Mouse (Mus musculus) ovary, postnatal 14 days (tissue): ENCODE data around the gene Zdhhc9.
A peak's percentile ranks its signal among the peaks of the same experiment; 100 is the strongest.

Source experiments
- DNase-seq: peaks from one replicate; pipeline ENCODE4 v3.0.0; 2022; ENCODE audit warnings: low spot score

Gene Zdhhc9

DNA sequence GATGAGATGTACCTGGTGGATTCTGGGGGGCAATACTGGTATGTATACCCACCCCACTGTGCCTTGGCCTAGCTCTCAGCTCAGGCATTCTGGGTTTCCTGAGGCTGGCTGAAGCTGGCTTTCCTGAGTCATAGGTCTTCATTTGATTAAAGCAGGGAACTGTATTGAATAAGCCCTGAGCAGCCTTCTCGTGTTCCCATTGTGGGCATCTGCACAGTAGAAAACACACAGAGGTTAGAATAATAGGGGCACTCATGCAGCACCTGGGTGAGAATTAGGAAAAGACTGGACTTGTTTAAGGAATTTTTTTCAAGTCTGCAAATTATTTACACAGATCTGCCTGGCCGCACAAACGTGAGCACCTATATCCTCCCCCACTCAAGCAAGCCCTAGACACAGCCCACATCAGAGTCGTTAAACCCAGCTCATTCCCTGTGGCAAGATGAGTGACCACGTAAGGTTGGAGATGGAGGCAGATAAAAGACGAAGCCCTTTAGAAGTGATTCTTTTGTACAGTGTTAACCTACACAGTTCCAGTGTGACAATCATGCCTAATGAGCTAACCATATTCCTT, 81.7 kb downstream of the Zdhhc9 start:
- no peak for DNase-seq

DNA sequence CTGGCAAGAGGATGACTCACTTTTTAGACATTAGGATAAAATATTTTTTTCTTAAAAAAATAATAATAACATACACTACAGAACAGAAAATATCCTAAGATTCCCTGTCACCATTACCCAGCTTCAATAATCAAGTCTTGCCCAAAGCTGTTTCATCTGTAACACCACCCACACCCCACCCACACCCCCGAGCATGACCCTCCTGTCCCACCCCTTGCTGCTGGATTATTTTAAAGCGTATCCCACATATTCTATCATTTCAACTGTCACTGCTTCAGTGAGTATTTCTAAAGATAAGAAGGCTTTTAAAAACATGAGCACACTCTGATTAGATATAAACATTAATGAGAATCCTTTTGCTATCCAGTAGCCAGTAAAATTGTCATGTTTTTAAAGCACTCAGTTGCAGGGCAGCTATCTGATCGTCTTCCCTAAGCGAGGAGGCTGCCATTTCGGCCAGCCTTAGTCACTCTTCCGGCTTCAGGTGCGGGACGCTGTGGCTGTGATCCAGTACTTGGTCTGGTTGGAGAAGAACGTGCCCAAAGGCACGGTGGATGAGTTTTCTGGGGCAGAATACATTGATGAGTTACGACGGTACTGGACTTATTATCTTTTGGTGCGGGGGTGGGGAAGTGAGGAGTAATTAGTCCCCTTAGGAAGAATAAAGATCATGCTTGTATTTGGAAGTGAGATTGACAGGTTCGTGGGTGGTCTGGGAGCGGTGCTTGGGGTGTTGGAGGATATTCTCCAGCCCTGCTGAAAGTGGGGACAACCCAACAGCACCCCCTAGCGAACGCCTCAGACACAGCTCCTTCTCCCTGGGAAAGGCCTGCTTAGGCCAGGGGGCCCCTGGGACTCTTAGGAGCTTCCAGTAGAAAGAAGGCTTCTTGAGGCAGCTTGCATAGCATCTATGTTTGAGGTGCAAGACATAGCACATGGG, 84.3 kb downstream of the Zdhhc9 start:
- DNase-seq, result peak; percentile 39
